Mouse (Mus musculus): ENCODE measurements around the gene Rasa3. TPM values are rescaled to one million over a fixed set of nuclear protein-coding genes. Genes with fewer than 3 reads are reported as not detected.

Gene Rasa3
- polyA plus RNA-seq, 1 experiment from 2014 or later, result 18.2 TPM

DNA sequence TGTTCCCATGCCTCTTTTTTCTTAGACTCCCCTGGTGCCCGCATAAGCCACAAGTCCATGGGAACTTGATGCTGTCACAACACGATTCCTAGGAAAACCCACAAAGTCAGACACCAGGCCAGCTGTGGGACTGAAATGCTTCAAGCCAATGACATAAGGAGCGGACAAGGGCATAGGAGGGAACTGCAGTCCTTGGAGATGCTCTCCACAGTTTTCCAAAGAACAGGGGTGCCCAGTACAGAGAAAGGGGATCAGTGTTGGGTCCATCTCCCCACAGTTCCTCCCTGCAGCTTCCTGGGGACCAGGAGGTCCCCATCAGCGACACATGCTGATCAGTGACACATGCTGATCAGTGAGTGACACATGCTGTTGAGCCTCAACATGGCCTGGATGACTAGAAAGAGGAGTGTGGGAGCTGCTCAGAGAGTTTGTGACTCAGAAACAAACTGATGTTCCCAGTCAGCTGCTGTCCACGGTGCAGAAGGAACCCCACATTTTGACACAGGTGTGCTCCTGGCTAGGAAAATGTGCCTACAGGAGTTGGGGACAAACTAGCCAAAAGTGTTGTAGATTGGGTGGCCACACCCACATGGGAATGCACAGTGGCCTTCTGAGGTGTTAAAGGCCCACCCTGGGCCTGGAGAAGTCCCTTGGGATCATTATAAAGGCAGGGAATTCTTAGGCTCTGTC lies 52.0 kb downstream of the Rasa3 start:
- no peaks in the 10 kb centered on the region for H3K27me3 ChIP-seq
- H3K36me3 ChIP-seq (ENCODE audit: poor library complexity, severe bottlenecking), result peaks cover 10% of the 10 kb centered on the region; the same call in 1 of the 2 replicates
- H3K27ac ChIP-seq, result peak overlapping the region; percentile 65
- WGBS, result 84% methylated on average over 5 of the region's 5 CpGs
- H3K9ac ChIP-seq, result no peak overlapping the region
- no peak for ATAC-seq
- H3K9me3 ChIP-seq (replicated peaks), result no peaks in the 10 kb centered on the region
- H3K4me3 ChIP-seq, result no peak overlapping the region
- peaks cover 38% of the 10 kb centered on the region for H3K4me1 ChIP-seq
- H3K4me2 ChIP-seq, result no peak overlapping the region

DNA sequence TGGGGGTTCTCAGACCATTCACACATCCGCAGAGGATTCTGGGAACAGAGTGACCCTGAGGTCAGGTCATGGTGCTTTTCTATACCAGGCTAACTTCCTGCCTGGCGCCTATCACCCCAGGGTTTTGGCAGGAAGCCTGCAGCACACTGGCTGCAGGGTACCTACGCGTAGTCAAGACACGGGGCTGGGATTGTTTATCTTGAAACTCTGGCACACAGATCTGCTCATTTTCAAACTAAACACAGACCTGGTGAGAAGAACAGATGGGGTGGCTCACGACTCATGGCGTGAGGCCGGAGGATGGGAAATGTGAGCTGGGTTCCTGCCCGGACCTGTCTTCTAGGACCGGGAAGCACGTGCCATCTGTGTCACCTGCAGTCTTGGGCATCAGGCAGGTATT lies 52.5 kb downstream of the Rasa3 start:
- Histone ChIP-seq H3K4me1 (peaks cover 38% of the 10 kb centered on the region), H3K27ac (peak overlapping the region; percentile 65), H3K9me3 (replicated peaks) (no peaks in the 10 kb centered on the region), H3K27me3 (no peaks in the 10 kb centered on the region), H3K4me2 (no peak overlapping the region), H3K36me3 (ENCODE audit: poor library complexity, severe bottlenecking) (peaks cover 10% of the 10 kb centered on the region; the same call in 1 of the 2 replicates), H3K9ac (no peak overlapping the region), H3K4me3 (no peak overlapping the region)
- peak; percentile 65; the same call in 1 of the 2 replicates for ATAC-seq
- 55% methylated on average over 11 of the region's 11 CpGs for WGBS

DNA sequence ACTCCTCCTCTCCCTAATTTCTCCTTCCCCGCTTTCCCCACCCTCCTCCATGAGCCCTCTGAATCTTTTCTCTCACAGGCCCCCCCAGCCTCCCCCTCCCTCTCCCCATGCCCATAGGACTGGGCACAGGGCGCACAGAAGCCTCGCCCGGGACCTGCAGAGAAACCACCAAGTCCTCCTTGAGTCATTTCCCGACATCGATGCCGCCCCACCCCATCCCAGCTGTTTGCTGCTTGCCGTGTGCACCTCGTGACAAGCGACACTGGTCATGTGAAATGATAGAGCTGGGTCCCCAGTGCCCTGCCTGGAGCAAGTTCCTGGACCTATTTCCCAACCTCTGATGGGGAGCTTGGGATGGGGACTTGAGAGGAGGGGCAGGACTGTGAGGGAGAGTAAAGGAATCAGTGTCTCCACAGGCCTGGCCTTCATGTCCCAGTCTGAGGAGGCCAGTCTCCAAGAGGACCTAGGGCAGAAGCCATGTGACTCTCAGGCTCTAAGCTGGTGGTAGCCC lies 53.4 kb downstream of the Rasa3 start:
- peak; percentile 41 for ATAC-seq
- Histone ChIP-seq H3K4me2 (peak overlapping the region; percentile 20; the same call in 1 of the 2 replicates), H3K4me3 (no peak overlapping the region), H3K4me1 (peaks cover 38% of the 10 kb centered on the region), H3K36me3 (ENCODE audit: poor library complexity, severe bottlenecking) (peaks cover 10% of the 10 kb centered on the region; the same call in 1 of the 2 replicates), H3K9me3 (replicated peaks) (no peaks in the 10 kb centered on the region), H3K9ac (no peak overlapping the region), H3K27ac (peak overlapping the region; percentile 65), H3K27me3 (no peaks in the 10 kb centered on the region)
- 41% methylated on average over 10 of the region's 10 CpGs for WGBS

DNA sequence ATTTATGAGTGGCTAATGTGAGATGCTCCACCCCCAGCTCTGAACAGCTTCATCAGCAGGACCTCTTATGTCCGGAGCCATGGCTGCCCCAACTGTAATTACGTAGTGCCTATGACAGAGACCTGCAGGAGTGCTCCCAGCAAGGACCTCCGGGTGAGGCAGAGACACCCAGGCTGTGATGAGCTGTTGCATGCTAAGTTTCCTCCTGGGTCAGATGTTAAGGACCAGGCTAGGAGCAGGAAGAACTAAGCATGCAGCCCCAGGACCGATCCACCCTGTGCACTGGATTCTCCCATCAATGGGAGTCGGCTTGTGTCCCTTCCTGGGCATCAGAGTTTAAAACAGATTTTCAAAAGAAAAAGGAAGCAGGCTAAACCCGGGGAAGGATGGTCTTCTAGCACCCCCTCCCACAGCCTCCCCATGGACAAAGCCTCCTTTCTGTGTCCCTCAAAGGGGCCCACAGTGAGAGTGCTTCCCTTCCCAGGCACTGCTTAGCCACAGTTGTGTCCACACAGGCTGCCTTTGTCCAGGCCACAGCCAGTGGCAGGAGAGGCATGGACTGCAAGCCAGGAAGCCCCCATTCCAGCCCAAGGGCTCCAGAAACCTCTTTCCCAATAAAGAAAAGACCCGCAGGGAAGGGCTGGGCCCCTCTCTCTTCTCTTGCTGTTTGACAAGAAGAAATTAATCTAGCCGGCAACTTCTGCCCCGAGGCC lies 54.2 kb downstream of the Rasa3 start:
- H3K9me3 ChIP-seq (replicated peaks), result no peaks in the 10 kb centered on the region
- H3K4me1 ChIP-seq, result peaks cover 38% of the 10 kb centered on the region
- no peaks in the 10 kb centered on the region for H3K27me3 ChIP-seq
- peaks cover 10% of the 10 kb centered on the region; the same call in 1 of the 2 replicates for H3K36me3 ChIP-seq (ENCODE audit: poor library complexity, severe bottlenecking)
- H3K4me2 ChIP-seq, result peak overlapping the region; percentile 2; the same call in 1 of the 2 replicates
- H3K27ac ChIP-seq, result peak overlapping the region; percentile 65
- ATAC-seq, result peak; percentile 63; the same call in 1 of the 2 replicates
- 19% methylated on average over 9 of the region's 9 CpGs for WGBS
- H3K4me3 ChIP-seq, result no peak overlapping the region
- H3K9ac ChIP-seq, result no peak overlapping the region; the same call in 1 of the 2 replicates

DNA sequence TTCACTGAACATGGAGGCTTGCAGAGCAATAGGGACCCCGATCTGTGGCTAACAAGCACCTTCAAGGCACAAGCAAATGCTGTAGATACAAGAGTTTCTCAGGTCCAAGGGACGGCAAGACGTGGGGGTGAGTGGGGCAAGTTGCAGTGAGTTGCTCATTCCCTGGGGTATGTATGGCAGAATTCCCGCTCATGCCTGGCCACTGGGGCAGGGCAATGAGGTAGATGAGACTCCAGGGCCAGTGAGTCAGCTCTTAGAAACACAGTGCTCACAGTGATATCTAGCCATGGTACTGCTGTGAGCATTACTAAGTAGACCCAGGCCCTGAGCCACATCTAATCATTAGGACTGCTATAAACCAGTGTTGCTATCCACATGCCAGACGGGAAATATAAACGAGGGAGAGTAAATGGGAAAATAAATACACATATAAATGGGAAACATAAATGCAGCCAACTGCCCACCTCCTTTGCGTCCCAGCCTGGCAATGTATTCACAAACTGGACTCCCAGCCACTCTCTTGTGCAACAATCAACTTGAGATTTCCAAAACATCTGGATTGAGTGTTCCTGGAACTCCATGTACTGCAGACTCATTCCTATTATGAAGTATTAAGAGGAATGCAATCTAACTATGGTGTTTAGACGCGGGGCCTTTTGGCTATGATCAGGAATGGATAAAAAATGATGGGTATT lies 57.0 kb downstream of the Rasa3 start:
- peaks cover 30% of the 10 kb centered on the region for H3K4me1 ChIP-seq
- H3K36me3 ChIP-seq (ENCODE audit: poor library complexity, severe bottlenecking), result no peaks in the 10 kb centered on the region
- H3K4me3 ChIP-seq, result no peak overlapping the region
- H3K9ac ChIP-seq, result no peak overlapping the region
- no peaks in the 10 kb centered on the region for H3K27me3 ChIP-seq
- H3K9me3 ChIP-seq (replicated peaks), result no peaks in the 10 kb centered on the region
- H3K27ac ChIP-seq, result no peak overlapping the region
- ATAC-seq, result no peak
- WGBS, result 92% methylated on average over 9 of the region's 9 CpGs
- H3K4me2 ChIP-seq, result no peak overlapping the region

DNA sequence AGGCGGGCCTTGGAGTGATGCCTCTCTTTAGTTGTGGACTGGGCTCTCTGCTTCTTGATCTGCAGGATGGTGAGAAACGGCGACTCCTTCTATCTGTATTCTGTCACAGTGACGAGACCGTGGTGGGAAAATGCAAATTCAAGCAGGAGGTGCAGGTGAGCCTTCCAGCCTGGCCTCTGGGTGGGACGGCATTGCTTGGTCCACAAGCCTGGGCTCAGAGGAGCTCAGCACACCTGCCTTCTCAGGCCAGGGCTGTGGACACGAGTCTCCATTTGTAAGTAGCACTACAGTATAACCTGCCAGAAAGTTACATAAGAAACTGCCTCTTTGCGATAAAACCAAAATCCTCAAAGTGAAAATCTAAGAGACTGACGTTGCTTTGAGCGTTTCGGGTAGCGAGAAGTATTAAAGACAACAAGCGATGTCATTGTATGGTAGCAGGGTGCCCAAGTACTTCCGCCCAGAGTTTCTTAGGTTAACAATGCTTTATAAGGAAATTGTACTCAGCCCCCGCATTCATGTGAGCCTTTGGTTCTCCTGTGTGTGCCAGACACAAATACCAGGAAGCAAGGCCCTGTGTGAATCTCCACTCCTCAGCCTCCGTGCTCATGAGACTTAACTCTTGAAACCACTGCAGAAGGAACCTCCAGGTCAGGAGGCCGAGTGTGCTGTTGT lies 60.4 kb downstream of the Rasa3 start:
- Histone ChIP-seq H3K27ac (no peak overlapping the region), H3K4me2 (no peak overlapping the region), H3K9me3 (replicated peaks) (no peaks in the 10 kb centered on the region), H3K4me3 (no peak overlapping the region), H3K9ac (no peak overlapping the region), H3K4me1 (peaks cover 8% of the 10 kb centered on the region; the same call in 1 of the 2 replicates), H3K27me3 (no peaks in the 10 kb centered on the region), H3K36me3 (ENCODE audit: poor library complexity, severe bottlenecking) (peaks cover 15% of the 10 kb centered on the region)
- WGBS, result 88% methylated on average over 17 of the region's 17 CpGs
- no peak for ATAC-seq

DNA sequence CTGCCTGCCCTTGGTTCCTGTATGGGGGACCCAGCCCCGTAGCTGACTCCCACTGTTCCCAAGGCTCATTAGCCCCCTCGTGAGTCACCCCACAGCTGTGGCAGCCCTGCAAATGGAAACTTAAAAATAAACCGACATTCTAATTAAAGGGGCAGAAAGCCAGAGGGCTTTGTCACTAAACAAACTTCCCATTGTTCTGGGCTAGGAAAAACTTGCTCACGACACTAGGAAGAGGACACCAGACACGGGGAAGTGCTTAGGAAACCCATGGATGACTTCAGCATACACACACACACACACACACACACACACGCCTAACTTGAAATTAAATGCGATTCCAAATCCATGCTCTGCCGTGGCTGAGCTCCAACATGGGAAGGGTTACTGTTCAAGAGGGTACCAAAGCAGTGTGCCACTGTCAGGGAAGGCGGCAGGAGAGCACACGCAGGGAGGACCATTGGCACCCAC lies 62.4 kb downstream of the Rasa3 start:
- Histone ChIP-seq H3K4me3 (no peak overlapping the region), H3K4me2 (no peak overlapping the region), H3K4me1 (peaks cover 14% of the 10 kb centered on the region; the same call in 1 of the 2 replicates), H3K27ac (no peak overlapping the region; the same call in 1 of the 2 replicates), H3K9ac (no peak overlapping the region), H3K27me3 (no peaks in the 10 kb centered on the region), H3K36me3 (ENCODE audit: poor library complexity, severe bottlenecking) (peaks cover 15% of the 10 kb centered on the region), H3K9me3 (replicated peaks) (no peaks in the 10 kb centered on the region)
- ATAC-seq, result no peak
- WGBS, result 50% methylated on average over 10 of the region's 10 CpGs

DNA sequence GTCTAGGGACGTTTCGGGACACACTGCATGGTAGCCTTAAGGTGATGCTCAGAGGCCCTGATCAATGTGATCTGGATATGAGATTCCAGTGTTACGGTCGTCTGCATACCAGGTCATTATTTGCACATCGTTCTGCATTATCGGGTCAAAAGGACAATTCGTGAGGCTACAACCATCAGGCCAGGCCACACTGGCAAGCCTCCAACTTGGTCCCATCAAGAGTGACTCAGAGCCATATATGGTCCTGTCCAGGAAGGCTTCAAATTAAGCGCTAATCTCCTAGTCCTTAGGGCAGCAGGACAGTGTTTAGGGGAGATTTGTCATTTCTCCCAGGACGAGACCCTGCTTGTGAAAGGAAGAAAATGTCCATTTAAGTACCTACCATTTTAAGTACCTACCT lies 63.3 kb downstream of the Rasa3 start:
- Histone ChIP-seq H3K4me2 (no peak overlapping the region), H3K4me3 (no peak overlapping the region), H3K9me3 (replicated peaks) (no peaks in the 10 kb centered on the region), H3K9ac (no peak overlapping the region), H3K27ac (no peak overlapping the region), H3K4me1 (peaks cover 14% of the 10 kb centered on the region; the same call in 1 of the 2 replicates), H3K27me3 (no peaks in the 10 kb centered on the region), H3K36me3 (ENCODE audit: poor library complexity, severe bottlenecking) (peaks cover 15% of the 10 kb centered on the region)
- no peak for ATAC-seq
- 92% methylated on average over 9 of the region's 9 CpGs for WGBS

DNA sequence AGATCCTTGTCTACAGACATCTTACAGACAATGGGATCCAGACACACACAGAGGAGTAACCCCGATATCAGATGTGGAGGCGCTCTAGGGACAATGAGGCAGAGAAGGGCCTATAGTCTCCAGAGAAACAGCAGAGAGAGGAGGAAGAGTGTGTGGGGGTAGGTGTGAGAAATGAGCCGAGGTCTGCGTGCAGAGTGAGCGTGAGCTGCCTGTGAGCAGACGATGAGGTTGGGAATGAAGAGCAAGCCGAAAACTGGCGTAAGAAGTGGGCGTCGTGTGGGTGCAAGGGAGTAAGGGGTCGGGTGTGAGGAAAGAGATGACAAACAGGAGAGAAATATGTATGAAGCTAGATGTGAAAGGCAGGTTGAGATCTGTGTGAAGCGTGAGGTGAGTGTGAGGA lies 65.7 kb downstream of the Rasa3 start:
- no peak overlapping the region for H3K27ac ChIP-seq

DNA sequence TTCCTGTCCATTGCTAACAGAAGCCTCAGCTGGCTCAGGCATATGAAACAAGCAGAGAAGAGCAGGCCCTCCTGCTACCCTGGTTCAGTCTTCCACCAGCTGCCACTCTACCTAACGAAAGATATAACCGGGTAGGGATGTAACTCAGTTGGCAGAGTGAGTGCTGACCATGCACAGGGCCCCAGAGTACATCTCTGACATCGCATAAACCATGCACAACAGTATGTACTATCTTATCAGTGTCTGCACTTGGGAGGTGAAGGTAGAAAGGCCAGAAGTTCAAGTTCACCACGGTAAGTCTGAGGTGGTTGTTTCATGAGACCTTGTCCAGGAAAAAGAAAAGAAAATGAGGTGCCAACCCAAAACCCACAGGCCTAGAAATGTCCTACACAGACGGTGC lies 67.4 kb downstream of the Rasa3 start:
- no peak overlapping the region for H3K9ac ChIP-seq
- peaks cover 16% of the 10 kb centered on the region for H3K36me3 ChIP-seq (ENCODE audit: poor library complexity, severe bottlenecking)
- 87% methylated on average over 5 of the region's 5 CpGs for WGBS
- H3K27ac ChIP-seq, result no peak overlapping the region
- H3K4me2 ChIP-seq, result no peak overlapping the region
- no peaks in the 10 kb centered on the region for H3K27me3 ChIP-seq
- ATAC-seq, result no peak
- H3K4me1 ChIP-seq, result peaks cover 11% of the 10 kb centered on the region; the same call in 1 of the 2 replicates
- H3K9me3 ChIP-seq (replicated peaks), result no peaks in the 10 kb centered on the region
- H3K4me3 ChIP-seq, result no peak overlapping the region

More for the DNA sequence above, 65.7 kb downstream of the Rasa3 start:
- Histone ChIP-seq H3K36me3 (ENCODE audit: poor library complexity, severe bottlenecking) (peaks cover 15% of the 10 kb centered on the region), H3K27me3 (no peaks in the 10 kb centered on the region), H3K9ac (no peak overlapping the region), H3K4me2 (no peak overlapping the region), H3K4me1 (peaks cover 14% of the 10 kb centered on the region; the same call in 1 of the 2 replicates), H3K4me3 (no peak overlapping the region), H3K9me3 (replicated peaks) (no peaks in the 10 kb centered on the region)
- no peak for ATAC-seq
- 84% methylated on average over 12 of the region's 12 CpGs for WGBS

DNA sequence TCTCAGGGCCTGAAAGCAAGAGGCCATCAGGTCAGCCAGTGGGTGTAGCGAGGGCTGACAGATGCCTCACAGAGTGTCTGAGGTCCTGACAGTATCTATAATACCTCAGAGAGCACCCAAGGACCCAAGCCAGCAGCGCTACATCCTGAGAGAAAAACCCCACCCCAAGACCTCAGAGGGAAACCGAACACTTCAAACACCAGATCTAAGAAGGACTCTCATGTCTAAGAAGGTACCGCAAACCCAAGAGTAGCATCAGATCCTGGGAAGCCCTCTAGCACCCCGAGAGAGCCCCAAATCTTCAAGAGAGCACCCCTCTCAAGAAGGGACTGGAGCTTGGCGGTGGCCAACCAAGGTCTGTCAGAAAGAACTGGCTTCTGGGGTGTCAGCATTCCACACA lies 68.5 kb downstream of the Rasa3 start:
- H3K36me3 ChIP-seq (ENCODE audit: poor library complexity, severe bottlenecking), result peaks cover 21% of the 10 kb centered on the region
- no peak overlapping the region for H3K4me3 ChIP-seq
- peaks cover 7% of the 10 kb centered on the region; the same call in 1 of the 2 replicates for H3K4me1 ChIP-seq
- H3K27me3 ChIP-seq, result no peaks in the 10 kb centered on the region
- no peak overlapping the region for H3K27ac ChIP-seq
- 94% methylated on average over 6 of the region's 6 CpGs for WGBS
- no peaks in the 10 kb centered on the region for H3K9me3 ChIP-seq (replicated peaks)
- H3K4me2 ChIP-seq, result no peak overlapping the region
- H3K9ac ChIP-seq, result no peak overlapping the region
- no peak for ATAC-seq
